Mouse (Mus musculus) myocyte (in vitro differentiated cells): ENCODE results near the gene Epb41l1. TPM values are rescaled to one million over a fixed set of nuclear protein-coding genes. Genes with fewer than 3 reads are reported as not detected.

Experiments
- H3K27me3 ChIP-seq: one replicate; pipeline ENCODE4 v1.6.1; 2011; ENCODE audit not compliant: control insufficient read depth, insufficient read depth, insufficient read length
- H3K36me3 ChIP-seq: one replicate; pipeline ENCODE4 v1.6.1; 2011; ENCODE audit not compliant: control insufficient read depth, insufficient read depth
- H3K4me2 ChIP-seq: one replicate; pipeline ENCODE4 v1.6.1; 2011; ENCODE audit warnings: low read depth, control low read depth
- H3K4me3 ChIP-seq: one replicate; pipeline ENCODE4 v1.5.1; 2011; ENCODE audit warnings: mild to moderate bottlenecking, control low read depth, moderate library complexity
- H3K79me2 ChIP-seq: one replicate; pipeline ENCODE4 v1.6.1; 2011; ENCODE audit not compliant: control insufficient read depth, insufficient read depth
- H3ac ChIP-seq: one replicate; pipeline ENCODE4 v1.6.1; 2011; ENCODE audit not compliant: control insufficient read depth, insufficient read length
- CEBPB ChIP-seq: IDR thresholded peaks from 2 replicates; pipeline ENCODE4 v1.6.1; 2011; ENCODE audit warnings: mild to moderate bottlenecking, moderate library complexity; ENCODE audit not compliant: poor library complexity, insufficient read depth, severe bottlenecking
- E2F4 ChIP-seq: IDR thresholded peaks from one replicate; pipeline ENCODE4 v1.6.1; 2011; ENCODE audit warnings: mild to moderate bottlenecking, control low read depth, moderate library complexity; ENCODE audit not compliant: insufficient read depth
- MAX ChIP-seq: IDR thresholded peaks from one replicate; pipeline ENCODE4 v1.6.1; 2011; ENCODE audit warnings: low read depth, mild to moderate bottlenecking, control low read depth
- MYOD1 ChIP-seq, 3 experiments: IDR thresholded peaks; one replicate each; pipeline ENCODE4 v1.6.1; 2011; ENCODE audit warnings: control low read depth in 2 of 3, low read depth in 2 of 3, mild to moderate bottlenecking in 2 of 3, moderate library complexity in 1 of 3; ENCODE audit not compliant: insufficient read length in 2 of 3, control insufficient read depth in 1 of 3
- MYOG ChIP-seq, 3 experiments: IDR thresholded peaks; one replicate each; pipeline ENCODE4 v1.6.1; 2011; ENCODE audit warnings: control low read depth in 2 of 3, low read depth in 2 of 3, mild to moderate bottlenecking in 2 of 3; ENCODE audit not compliant: insufficient read length in 2 of 3, control insufficient read depth in 1 of 3, insufficient read depth in 1 of 3
- POLR2A ChIP-seq: IDR thresholded peaks from one replicate; pipeline ENCODE4 v1.6.1; 2011; ENCODE audit warnings: low read depth, mild to moderate bottlenecking, control low read depth, moderate library complexity; ENCODE audit not compliant: insufficient read length
- POLR2AphosphoS2 ChIP-seq: IDR thresholded peaks from one replicate; pipeline ENCODE4 v1.6.1; 2011; ENCODE audit warnings: low read depth, control low read depth; ENCODE audit not compliant: insufficient read length
- REST ChIP-seq: IDR thresholded peaks from one replicate; pipeline ENCODE4 v1.6.1; 2011; ENCODE audit warnings: mild to moderate bottlenecking, control low read depth, moderate library complexity; ENCODE audit not compliant: insufficient read depth, insufficient read length
- SRF ChIP-seq: IDR thresholded peaks from one replicate; pipeline ENCODE4 v1.6.1; 2011; ENCODE audit warnings: low read depth; ENCODE audit not compliant: control insufficient read depth, insufficient read length
- TCF12 ChIP-seq: IDR thresholded peaks from one replicate; pipeline ENCODE4 v1.6.1; 2011; ENCODE audit warnings: mild to moderate bottlenecking, control low read depth; ENCODE audit not compliant: poor library complexity, insufficient read depth, severe bottlenecking
- TCF3 ChIP-seq: IDR thresholded peaks from one replicate; pipeline ENCODE4 v1.6.1; 2011; ENCODE audit warnings: low read depth, control low read depth; ENCODE audit not compliant: insufficient read length
- USF1 ChIP-seq: IDR thresholded peaks from one replicate; pipeline ENCODE4 v1.6.1; 2011; ENCODE audit warnings: low read depth, mild to moderate bottlenecking, control low read depth, moderate library complexity
- polyA plus RNA-seq: library from polyadenylated mRNA; unstranded; fragments of >200 nt; fragmentation: generic; extraction: Trizol; gene quantifications from one replicate; pipeline ENCODE4 v1.2.1, GENCODE M21; 2012; ENCODE audit warnings: missing spikeins

Epb41l1 gene
- polyA plus RNA-seq, 1 experiment = 16.9 TPM

DNA sequence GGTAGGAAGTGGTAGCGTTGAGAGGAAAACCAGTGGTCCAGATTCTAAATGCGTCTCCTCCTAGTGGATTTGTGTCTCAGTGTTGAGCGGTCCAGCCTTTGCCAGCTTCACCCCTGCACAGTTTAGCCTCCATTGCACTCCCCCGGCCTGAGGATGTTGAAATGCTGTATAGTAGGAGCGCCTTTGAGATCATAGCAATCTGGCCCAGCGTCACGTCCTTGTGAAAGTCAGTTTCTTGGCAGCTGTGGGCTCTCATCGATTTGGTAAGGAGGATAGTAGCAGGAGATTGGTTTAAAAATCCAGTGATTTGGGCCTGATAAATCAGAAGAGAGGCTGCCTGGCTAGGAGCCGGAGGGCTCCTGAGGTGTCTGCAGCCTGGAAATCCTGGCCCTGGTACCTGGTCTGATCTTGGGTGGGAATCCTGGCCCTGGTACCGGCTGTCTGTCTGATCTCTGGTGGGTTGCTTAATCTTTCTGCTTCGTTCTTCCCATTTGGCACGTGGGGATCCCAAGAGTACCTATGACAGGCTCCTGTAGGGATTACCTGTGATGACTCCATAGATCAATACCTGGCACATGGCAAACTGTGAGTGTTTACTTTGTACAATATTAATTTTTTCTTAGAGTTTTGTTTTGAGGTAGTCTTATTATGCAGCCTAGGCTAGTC is 65.5 kb downstream of the Epb41l1 start:
- Histone ChIP-seq H3K4me2 (no peak overlapping the region), H3K27me3 (no peaks in the 10 kb centered on the region), H3K36me3 (no peaks in the 10 kb centered on the region), H3ac (no peak overlapping the region), H3K79me2 (peaks cover 16% of the 10 kb centered on the region), H3K4me3 (no peak overlapping the region)
- no peak for TF ChIP-seq SRF
- no peak for TF ChIP-seq MYOD1 (IDR thresholded peaks at IDR 0.05; ENCODE audit: control insufficient read depth in 1 of 3, insufficient read length in 2 of 3, low read depth in 2 of 3)
- no peak for TF ChIP-seq TCF3
- TF ChIP-seq MYOG (IDR thresholded peaks at IDR 0.05; ENCODE audit: control insufficient read depth in 1 of 3, insufficient read depth in 1 of 3, insufficient read length in 2 of 3, low read depth in 2 of 3) = no peak
- no peak for TF ChIP-seq POLR2A

DNA sequence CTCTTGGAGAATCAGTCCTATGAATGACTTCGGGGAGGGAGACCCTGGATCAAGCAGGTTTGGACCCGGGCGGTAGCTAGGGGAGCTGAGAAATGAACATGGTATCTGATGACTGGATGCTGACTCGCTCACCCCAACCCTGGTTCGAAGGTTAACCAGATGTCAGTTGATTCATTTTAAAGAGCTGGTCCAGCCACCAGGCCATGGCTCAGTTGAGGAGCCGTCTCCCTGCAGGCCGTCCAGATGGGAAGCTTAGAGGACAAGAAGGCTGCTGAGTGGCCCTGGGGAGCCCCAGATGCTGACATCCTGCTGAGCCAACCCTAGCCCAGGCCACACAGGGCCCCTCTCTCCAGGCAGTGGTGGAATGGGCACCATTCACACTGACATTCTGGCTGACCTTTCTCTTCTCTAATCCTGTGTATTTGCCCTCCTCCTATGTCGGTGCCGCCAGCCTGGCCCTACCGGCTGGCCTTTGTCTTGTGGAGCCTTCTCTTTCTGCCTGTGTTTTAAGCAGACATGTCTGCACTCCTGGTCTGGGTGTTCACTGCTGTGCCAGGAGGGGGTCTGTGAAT is 67.0 kb downstream of the Epb41l1 start:
- H3K36me3 ChIP-seq = no peaks in the 10 kb centered on the region
- H3K4me2 ChIP-seq = peak overlapping the region; percentile 63
- H3K27me3 ChIP-seq = no peaks in the 10 kb centered on the region
- no peak overlapping the region for H3K4me3 ChIP-seq
- TF ChIP-seq MAX = no peak
- TF ChIP-seq E2F4 = no peak
- no peak for TF ChIP-seq SRF
- no peak for TF ChIP-seq MYOG (IDR thresholded peaks at IDR 0.05; ENCODE audit: control insufficient read depth in 1 of 3, insufficient read depth in 1 of 3, insufficient read length in 2 of 3, low read depth in 2 of 3)
- no peak for TF ChIP-seq CEBPB
- no peak for TF ChIP-seq TCF12
- TF ChIP-seq TCF3 = no peak
- no peak for TF ChIP-seq REST
- TF ChIP-seq POLR2A = no peak
- no peak for TF ChIP-seq MYOD1 (IDR thresholded peaks at IDR 0.05; ENCODE audit: control insufficient read depth in 1 of 3, insufficient read length in 2 of 3, low read depth in 2 of 3)
- TF ChIP-seq USF1 = no peak
- TF ChIP-seq POLR2AphosphoS2 = no peak
- H3K79me2 ChIP-seq = peaks cover 20% of the 10 kb centered on the region
- H3ac ChIP-seq = no peak overlapping the region

DNA sequence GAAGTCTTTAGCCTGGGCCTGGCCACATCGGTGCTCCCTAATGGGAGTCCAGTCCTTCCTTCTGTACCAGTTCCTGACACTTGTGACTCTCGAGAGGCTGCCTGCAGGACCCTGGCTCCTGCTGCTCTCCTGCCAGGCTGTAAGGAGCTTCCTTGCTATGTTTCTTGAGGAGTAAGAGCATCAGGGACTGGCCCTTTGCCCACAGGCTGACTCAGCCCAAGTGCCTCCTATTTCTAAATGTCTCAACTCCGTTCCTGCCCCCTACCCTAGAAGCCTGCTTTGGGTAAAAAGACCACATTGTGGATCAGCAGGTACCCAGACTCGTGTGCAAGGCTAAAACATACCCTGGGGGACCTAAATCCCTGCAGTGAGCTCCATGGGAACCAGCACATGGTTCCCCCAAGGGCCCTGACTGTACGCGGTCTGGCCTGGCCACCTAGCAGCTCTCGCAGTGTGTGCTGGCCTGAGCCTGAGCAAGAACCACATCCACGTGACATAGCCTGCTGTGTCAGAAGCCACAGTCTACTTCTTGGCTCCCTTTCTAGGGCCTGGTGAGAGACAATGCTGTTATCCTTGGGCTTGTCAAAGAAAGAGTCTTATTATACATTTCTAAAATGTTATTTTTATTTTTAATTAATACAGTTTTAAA is 67.6 kb downstream of the Epb41l1 start:
- TF ChIP-seq MAX (no peak), SRF (no peak), POLR2A (no peak), MYOG (IDR thresholded peaks at IDR 0.05; ENCODE audit: control insufficient read depth in 1 of 3, insufficient read depth in 1 of 3, insufficient read length in 2 of 3, low read depth in 2 of 3) (no peak), USF1 (peak; percentile 77), CEBPB (no peak), MYOD1 (IDR thresholded peaks at IDR 0.05; ENCODE audit: control insufficient read depth in 1 of 3, insufficient read length in 2 of 3, low read depth in 2 of 3) (no peak), POLR2AphosphoS2 (no peak)
- H3K4me2 ChIP-seq = peak overlapping the region; percentile 63
- H3K36me3 ChIP-seq = no peaks in the 10 kb centered on the region
- no peak overlapping the region for H3ac ChIP-seq
- H3K27me3 ChIP-seq = no peaks in the 10 kb centered on the region
- H3K79me2 ChIP-seq = peaks cover 20% of the 10 kb centered on the region
- H3K4me3 ChIP-seq = no peak overlapping the region

DNA sequence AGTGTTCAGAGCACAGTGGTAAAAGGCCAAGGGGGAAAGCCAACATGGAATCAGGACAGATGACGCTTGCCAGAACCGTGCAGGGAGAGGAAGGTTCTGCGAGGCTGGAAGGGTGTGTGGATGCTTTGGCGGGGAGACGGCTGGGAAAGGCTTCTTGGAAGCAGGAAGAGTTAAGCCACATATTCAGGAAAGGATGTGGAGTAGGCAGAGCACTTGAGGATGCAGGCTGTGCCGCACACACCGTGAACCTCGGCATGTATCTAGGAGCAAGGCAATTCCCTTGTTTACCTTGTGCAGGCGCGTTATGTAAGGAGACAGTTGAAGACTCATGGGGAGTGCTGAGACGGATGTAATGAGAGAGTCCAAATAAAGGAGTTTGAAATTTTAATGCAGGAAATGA is 69.5 kb downstream of the Epb41l1 start:
- Histone ChIP-seq H3K79me2 (peaks cover 20% of the 10 kb centered on the region), H3ac (no peak overlapping the region), H3K36me3 (no peaks in the 10 kb centered on the region), H3K27me3 (no peaks in the 10 kb centered on the region), H3K4me3 (no peak overlapping the region), H3K4me2 (no peak overlapping the region)
- no peak for TF ChIP-seq TCF3
- no peak for TF ChIP-seq TCF12
- no peak for TF ChIP-seq MAX
- no peak for TF ChIP-seq CEBPB
- TF ChIP-seq E2F4 = no peak
- no peak for TF ChIP-seq MYOG (IDR thresholded peaks at IDR 0.05; ENCODE audit: control insufficient read depth in 1 of 3, insufficient read depth in 1 of 3, insufficient read length in 2 of 3, low read depth in 2 of 3)
- no peak for TF ChIP-seq REST
- TF ChIP-seq USF1 = no peak
- no peak for TF ChIP-seq SRF
- TF ChIP-seq POLR2AphosphoS2 = no peak
- no peak for TF ChIP-seq MYOD1 (IDR thresholded peaks at IDR 0.05; ENCODE audit: control insufficient read depth in 1 of 3, insufficient read length in 2 of 3, low read depth in 2 of 3)
- TF ChIP-seq POLR2A = no peak
